Mouse (Mus musculus) Muller cell, postnatal 12 days (primary cell): ENCODE measurements around the gene Irf3.

Experiments used
- DNase-seq: peaks from one replicate; pipeline ENCODE4 v3.0.0-alpha.2; 2015; ENCODE audit errors: inconsistent ontology term

Gene Irf3

GRCm38 (mm10) chr7:45033722-45034359 is 36.4 kb downstream of the Irf3 start:
- DNase-seq = no peak

GRCm38 (mm10) chr7:45035631-45036030 is 38.2 kb downstream of the Irf3 start:
- DNase-seq = no peak

GRCm38 (mm10) chr7:45036702-45037101 is 39.3 kb downstream of the Irf3 start:
- no peak for DNase-seq

- DNase-seq = no peak
Measured at GRCm38 (mm10) chr7:45037720-45038361, 40.4 kb downstream of the Irf3 start.

GRCm38 (mm10) chr7:45038411-45038810 is 41.0 kb downstream of the Irf3 start:
- DNase-seq = no peak

GRCm38 (mm10) chr7:45040851-45041250 is 43.4 kb downstream of the Irf3 start:
- no peak for DNase-seq

GRCm38 (mm10) chr7:45043307-45043706 is 45.9 kb downstream of the Irf3 start:
- no peak for DNase-seq

- no peak for DNase-seq
Measured at GRCm38 (mm10) chr7:45045741-45046140, 48.3 kb downstream of the Irf3 start.

- DNase-seq = no peak
Measured at GRCm38 (mm10) chr7:45046853-45047350, 49.5 kb downstream of the Irf3 start.

GRCm38 (mm10) chr7:45047491-45047890 is 50.0 kb downstream of the Irf3 start:
- DNase-seq = no peak

- no peak for DNase-seq
Measured at GRCm38 (mm10) chr7:45048001-45048890, 50.8 kb downstream of the Irf3 start.

- DNase-seq = no peak
Measured at GRCm38 (mm10) chr7:45048923-45049657, 51.6 kb downstream of the Irf3 start.

GRCm38 (mm10) chr7:45050945-45051600 is 53.6 kb downstream of the Irf3 start:
- peak; percentile 84 for DNase-seq

- DNase-seq = peak; percentile 46
Measured at GRCm38 (mm10) chr7:45051601-45051974, 54.1 kb downstream of the Irf3 start.
